Mouse (Mus musculus) lung, adult 2 months (tissue): ENCODE measurements around the gene A630001G21Rik.

Source experiments
- CTCF ChIP-seq: fragments of 200-500 bp; IDR thresholded peaks from 2 replicates; pipeline ENCODE4 v1.5.1; 2011; ENCODE audit warnings: mild to moderate bottlenecking, low read length, control low read depth; ENCODE audit not compliant: insufficient read depth
- POLR2A ChIP-seq: fragments of 200-500 bp; IDR thresholded peaks from 2 replicates; pipeline ENCODE4 v1.6.1; 2011; ENCODE audit warnings: low read depth, mild to moderate bottlenecking, control low read depth, low read length, borderline replicate concordance; ENCODE audit errors: extremely low read depth

- no peak for TF ChIP-seq POLR2A
- TF ChIP-seq CTCF: no peak
Measured at GRCm38 (mm10) chr1:85742333-85742732, 36.1 kb downstream of the A630001G21Rik start.
